ENCODE assay signal across 8 mouse cellular contexts in the genomic region with DNA sequence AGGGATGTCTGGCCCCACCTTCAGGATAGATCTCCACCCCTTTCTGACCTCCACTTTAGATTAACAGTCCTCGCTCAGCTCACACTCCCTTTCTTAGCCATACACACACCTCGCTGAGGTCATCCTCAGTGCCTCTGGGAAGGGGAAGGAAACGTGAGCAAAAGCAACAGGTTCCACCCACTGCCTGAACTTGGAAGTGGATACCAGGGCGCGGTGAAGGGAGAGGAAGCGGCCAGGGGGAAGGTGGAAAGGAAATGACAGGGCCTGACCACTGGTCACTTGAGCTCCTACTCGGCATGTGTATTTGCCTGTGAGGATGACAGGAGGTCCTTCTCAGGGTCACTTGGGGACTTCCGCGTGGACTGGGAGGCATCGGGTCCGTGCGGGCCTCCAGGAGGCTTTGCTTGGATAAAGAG.
DNase-seq lines count a peak whose midpoint lies in the region; ATAC-seq and TF ChIP-seq lines count a peak whose summit lies in the region.

No protein-coding gene starts in this region.

- H3K4me3 ChIP-seq in testis, adult 2 months (ENCODE audit: control insufficient read depth, low read depth, low read length), result peak overlapping the region; percentile 88
- peak overlapping the region; percentile 56 for H3K4me3 ChIP-seq in embryonic fibroblast, embryonic 13.5 days (ENCODE audit: insufficient read depth, low read length)
- peak overlapping the region; percentile 66 for H3K4me3 ChIP-seq in limb, embryonic 11.5 days (ENCODE audit: low read depth, low read length)
- H3K4me3 ChIP-seq in midbrain, embryonic 11.5 days (ENCODE audit: low read depth, low read length), result peak overlapping the region; percentile 54

- no peak for TF ChIP-seq POLR2A in testis, adult 2 months (IDR thresholded peaks at IDR 0.05; ENCODE audit: control insufficient read depth, low read depth, low read length)
- peak; percentile 97 for TF ChIP-seq POLR2A in embryonic fibroblast, embryonic 13.5 days (IDR thresholded peaks at IDR 0.05; ENCODE audit: low read depth, low read length)

- H3K4me2 ChIP-seq in limb, embryonic 11.5 days (ENCODE audit: low read depth, severe bottlenecking), result peak overlapping the region; percentile 91
- peak overlapping the region; percentile 75 for H3K4me2 ChIP-seq in midbrain, embryonic 11.5 days

- TF ChIP-seq CTCF in testis, adult 2 months (IDR thresholded peaks at IDR 0.05; ENCODE audit: control insufficient read depth, insufficient read depth, insufficient replicate concordance, low read depth, low read length), result no peak
- no peak for TF ChIP-seq CTCF in embryonic fibroblast, embryonic 13.5 days (IDR thresholded peaks at IDR 0.05; ENCODE audit: borderline replicate concordance, insufficient read depth, low read length)

- peaks cover 16% of the 10 kb centered on the region; the same call in 1 of the 2 replicates for H3K4me1 ChIP-seq in testis, adult 2 months (ENCODE audit: control insufficient read depth, insufficient read depth, low read length)
- peaks cover 6% of the 10 kb centered on the region; the same call in 1 of the 2 replicates for H3K4me1 ChIP-seq in embryonic fibroblast, embryonic 13.5 days (ENCODE audit: control insufficient read depth, insufficient read depth, low read length)
- peaks cover 24% of the 10 kb centered on the region for H3K4me1 ChIP-seq in limb, embryonic 11.5 days (ENCODE audit: control insufficient read depth, insufficient read depth, low read length)
- H3K4me1 ChIP-seq in midbrain, embryonic 11.5 days (ENCODE audit: control insufficient read depth, insufficient read depth, low read length), result peaks cover 11% of the 10 kb centered on the region

- H3K27me3 ChIP-seq in testis, adult 2 months (ENCODE audit: control insufficient read depth, insufficient read depth, low read length), result no peaks in the 10 kb centered on the region; the same call in 1 of the 2 replicates
- H3K27me3 ChIP-seq in limb, embryonic 11.5 days (ENCODE audit: control insufficient read depth, insufficient read depth, low read length), result no peaks in the 10 kb centered on the region
- peaks cover 9% of the 10 kb centered on the region; the same call in 1 of the 2 replicates for H3K27me3 ChIP-seq in midbrain, embryonic 11.5 days (ENCODE audit: control insufficient read depth, insufficient read depth, low read length)

- H3K36me3 ChIP-seq in testis, adult 2 months (ENCODE audit: control insufficient read depth, insufficient read depth, low read length), result no peaks in the 10 kb centered on the region
- no peaks in the 10 kb centered on the region for H3K36me3 ChIP-seq in limb, embryonic 11.5 days (ENCODE audit: control insufficient read depth, insufficient read depth, low read length)
- no peaks in the 10 kb centered on the region for H3K36me3 ChIP-seq in midbrain, embryonic 11.5 days (ENCODE audit: control insufficient read depth, insufficient read depth, low read length)

- peak overlapping the region; percentile 76 for H3K9ac ChIP-seq in limb, embryonic 11.5 days (ENCODE audit: low read length)
- peak overlapping the region; percentile 71 for H3K9ac ChIP-seq in midbrain, embryonic 11.5 days (ENCODE audit: low read length)

- WGBS in limb, embryonic 11.5 days, result 0% methylated on average over 12 of the region's 12 CpGs
- WGBS in midbrain, embryonic 11.5 days, result 0% methylated on average over 11 of the region's 12 CpGs

- H3K9me3 ChIP-seq in limb, embryonic 11.5 days (ENCODE audit: control insufficient read depth, low read length), result no peaks in the 10 kb centered on the region
- H3K9me3 ChIP-seq in midbrain, embryonic 11.5 days (ENCODE audit: control insufficient read depth, low read length), result no peaks in the 10 kb centered on the region

- no peak for DNase-seq in testis, postnatal 10 days (ENCODE audit: low spot score)
- peak; percentile 76 for DNase-seq in heart, postnatal 4 days
- peak; percentile 74 for DNase-seq in limb, embryonic 11.5 days (ENCODE audit: low spot score)
- peak; percentile 97 for DNase-seq in midbrain, embryonic 11.5 days (ENCODE audit: low spot score, missing footprints)
- no peak for DNase-seq in layer of hippocampus, postnatal 14 days (ENCODE audit: low spot score in 2 of 2)

- H3K27ac ChIP-seq in testis, adult 2 months (ENCODE audit: control insufficient read depth, insufficient read depth, low read depth, low read length), result peak overlapping the region; percentile 43; the same call in 1 of the 2 replicates
- H3K27ac ChIP-seq in embryonic fibroblast, embryonic 13.5 days (ENCODE audit: insufficient read depth, low read length), result peak overlapping the region; percentile 74
- peak overlapping the region; percentile 83 for H3K27ac ChIP-seq in limb, embryonic 11.5 days (replicated peaks; ENCODE audit: low read depth, low read length)
- peak overlapping the region; percentile 57 for H3K27ac ChIP-seq in midbrain, embryonic 11.5 days (ENCODE audit: low read depth, low read length)

- ATAC-seq in limb, embryonic 11.5 days (ENCODE audit: insufficient number of reproducible peaks, low FRiP score, low TSS enrichment, low read depth), result 0 out of 2 replicates have a peak, but pooled peaks have one; percentile 15
- no peak for ATAC-seq in midbrain, embryonic 11.5 days (ENCODE audit: low FRiP score)
- no peak for ATAC-seq in inflammation-experienced regulatory T-cells, adult 6 months

Comparison
In these comparisons a context has a peak if more than half of its experiments do, and no peak if none do; other contexts are left out.
1. DNase-seq: peak in heart, postnatal 4 days (single experiment), limb, embryonic 11.5 days (single experiment) and midbrain, embryonic 11.5 days (single experiment); none in testis, postnatal 10 days (single experiment) and layer of hippocampus, postnatal 14 days (0 of 2).
2. Peak in every context shown above with its lines, with median percentiles within 50 percentile points of each other: H3K27ac ChIP-seq and H3K4me3 ChIP-seq.